In genomic region chr2:150569847-150570590, GRCm38 (mm10) we compare ENCODE assay signal across 12 mouse cellular contexts. TPM values are rescaled to one million over a fixed set of nuclear protein-coding genes. Genes with fewer than 3 reads are reported as not detected.
DNase-seq lines count a peak whose midpoint lies in the region; ATAC-seq lines count a peak whose summit lies in the region.
"Had no signal": no experiment of that assay in that cellular context is flagged by ENCODE, and none has a peak within 500 bp of the region (broad histone marks: within the 10 kb centered on the region; RNA-seq: fewer than 3 reads in every experiment).

Cst7 (plus strand) TSS chr2:150570415.

- DNase-seq in spleen, postnatal 36 days (ENCODE audit: low spot score in 2 of 2): peak; percentile 38 to 53
- DNase-seq in spleen, adult 12 weeks (ENCODE audit: low spot score): no peak
- DNase-seq in left cerebral cortex, adult 11 months (ENCODE audit: low spot score): no peak
- DNase-seq in gastrocnemius, postnatal 4 days (ENCODE audit: low spot score in 2 of 2): no peak
- no peak for DNase-seq in lung, postnatal 25 days (ENCODE audit: low spot score)
- no peak for DNase-seq in lung, postnatal 4 days
- DNase-seq: adrenal gland, adult 8-10 months; cerebellum, adult 2 months had no signal

- ATAC-seq in granulocyte monocyte progenitor cell, adult 5-6 weeks (replicated peaks; ENCODE audit: poor library complexity, severe bottlenecking): peak; percentile 69
- peak; percentile 57 for ATAC-seq in monocyte, adult 5-6 weeks (replicated peaks; ENCODE audit: insufficient number of reproducible peaks, low FRiP score, low TSS enrichment, poor library complexity, severe bottlenecking)
- ATAC-seq: intestine, embryonic 16.5 days had no signal

RNA-seq across cellular contexts. Expression of gene Cst7, which starts in this region (rescaled TPM):
- 336 and 375 TPM in 2 replicates for total RNA-seq in granulocyte monocyte progenitor cell, adult 5-6 weeks (2014; fragmentation: Nextera tagmentation)
- 403 and 441 TPM in 2 replicates for total RNA-seq in granulocyte monocyte progenitor cell, adult 5-6 weeks (2017)
- 51.6 to 155 TPM (median 65.2 TPM) in 3 replicates for total RNA-seq in monocyte, adult 5-6 weeks (2017)
- under 1 TPM; 0.54 to 0.56 TPM for total RNA-seq in gastrocnemius, postnatal 4 days (2021)
- total RNA-seq: layer of hippocampus, postnatal 14 days had no signal

Comparison
In these comparisons a context has a peak if more than half of its experiments do, and no peak if none do; other contexts are left out.
1. RNA of gene Cst7 (total RNA-seq): 336 to 441 TPM in granulocyte monocyte progenitor cell, adult 5-6 weeks and 51.6 to 155 TPM in monocyte, adult 5-6 weeks; 0.54 to 0.56 TPM in gastrocnemius, postnatal 4 days; every median in the first group is over 10 times any median in the second.
2. DNase-seq: peak in spleen, postnatal 36 days (2 of 2); none in spleen, adult 12 weeks (single experiment), left cerebral cortex, adult 11 months (single experiment), gastrocnemius, postnatal 4 days (0 of 2), lung, postnatal 25 days (single experiment) and lung, postnatal 4 days (0 of 2).